In genomic region chr10:43310781-43311392, GRCm38 (mm10) we compare ENCODE assay signal across 10 mouse cellular contexts.
DNase-seq lines count a peak whose midpoint lies in the region; ATAC-seq and TF ChIP-seq lines count a peak whose summit lies in the region.
"Had no signal": no experiment of that assay in that cellular context is flagged by ENCODE, and none has a peak within 500 bp of the region (broad histone marks: within the 10 kb centered on the region; RNA-seq: fewer than 3 reads in every experiment).

No protein-coding gene starts in this region.

- no peak for TF ChIP-seq CTCF in liver, adult 2 months (IDR thresholded peaks at IDR 0.05; ENCODE audit: low read depth, low read length)

- DNase-seq in liver, adult 2 months (ENCODE audit: extremely low read depth, low read depth, low spot score), result peak; percentile 95
- no peak for DNase-seq in liver
- peak; percentile 17 for DNase-seq in adrenal gland, postnatal 25 days
- DNase-seq in lung, postnatal 14 days, result peak; percentile 7
- no peak for DNase-seq in left cerebral cortex, postnatal 4 days
- no peak for DNase-seq in right cerebral cortex, postnatal 10 days (ENCODE audit: low spot score in 2 of 2)
- DNase-seq in gastrocnemius, postnatal 36 days, result no peak
- DNase-seq: lung, embryonic 14.5 days had no signal

- H3K4me1 ChIP-seq in liver, adult 2 months (ENCODE audit: control insufficient read depth, insufficient read depth, low read length), result peaks cover 23% of the 10 kb centered on the region
- peaks cover 15% of the 10 kb centered on the region for H3K4me1 ChIP-seq in heart, embryonic 16.5 days (ENCODE audit: control insufficient read depth, insufficient read depth, low read length)

- peak overlapping the region; percentile 85 for H3K27ac ChIP-seq in liver, adult 2 months (replicated peaks; ENCODE audit: insufficient read depth, low read depth, low read length)
- H3K27ac ChIP-seq in heart, embryonic 16.5 days (ENCODE audit: low read length), result no peak overlapping the region
- H3K27ac ChIP-seq: neural tube, embryonic 13.5 days had no signal

- H3K4me3 ChIP-seq in liver, adult 2 months (ENCODE audit: insufficient read depth, low read depth, low read length), result peak overlapping the region; percentile 44; the same call in 1 of the 2 replicates
- H3K4me3 ChIP-seq in heart, embryonic 16.5 days (ENCODE audit: low read length), result no peak overlapping the region
- H3K4me3 ChIP-seq: neural tube, embryonic 13.5 days had no signal

- ATAC-seq in heart, embryonic 16.5 days (replicated peaks; ENCODE audit: extremely low read depth, insufficient read depth, low FRiP score), result peak; percentile 49; the same call in 1 of the 2 replicates

- H3K9ac ChIP-seq in liver, adult 2 months (ENCODE audit: low read depth, low read length), result peak overlapping the region; percentile 41; the same call in 1 of the 2 replicates
- H3K9ac ChIP-seq in heart, embryonic 16.5 days (ENCODE audit: low read length), result no peak overlapping the region
- H3K9ac ChIP-seq: lung, embryonic 14.5 days; neural tube, embryonic 13.5 days had no signal

- peaks cover 4% of the 10 kb centered on the region for H3K9me3 ChIP-seq in heart, embryonic 16.5 days (replicated peaks; ENCODE audit: control insufficient read depth, low read length)
- H3K9me3 ChIP-seq: neural tube, embryonic 13.5 days had no signal

- H3K36me3 ChIP-seq in liver, adult 2 months (ENCODE audit: control insufficient read depth, insufficient read depth, low read length), result no peaks in the 10 kb centered on the region
- peaks cover under 1% of the 10 kb centered on the region; the same call in 1 of the 2 replicates for H3K36me3 ChIP-seq in heart, embryonic 16.5 days (ENCODE audit: control insufficient read depth, insufficient read depth)
- H3K36me3 ChIP-seq: neural tube, embryonic 13.5 days had no signal

- H3K4me2 ChIP-seq in heart, embryonic 16.5 days (ENCODE audit: low read depth, low read length), result 0 out of 2 replicates have a peak overlapping the region, but pooled peaks have one; percentile 6
- H3K4me2 ChIP-seq: lung, embryonic 14.5 days; neural tube, embryonic 13.5 days had no signal

- no peak for TF ChIP-seq POLR2A in liver, adult 2 months (IDR thresholded peaks at IDR 0.05; ENCODE audit: extremely low read depth, insufficient read depth, low read length)

- no peaks in the 10 kb centered on the region for H3K27me3 ChIP-seq in liver, adult 2 months (ENCODE audit: control insufficient read depth, insufficient read depth, low read length)
- H3K27me3 ChIP-seq in heart, embryonic 16.5 days (ENCODE audit: control insufficient read depth, insufficient read depth, low read length), result no peaks in the 10 kb centered on the region
- H3K27me3 ChIP-seq: neural tube, embryonic 13.5 days had no signal

- 15% methylated on average over 10 of the region's 10 CpGs for WGBS in liver, adult 2 months
- WGBS in heart, embryonic 16.5 days, result 45% methylated on average over 10 of the region's 10 CpGs

- no peaks in the 10 kb centered on the region; the same call in 1 of the 2 replicates for H3K79me2 ChIP-seq in liver, adult 2 months (ENCODE audit: control insufficient read depth, insufficient read depth, low read length)

- intact Hi-C loops in left cerebral cortex, postnatal 4 days (cut with DNase I), result no loop called here
- intact Hi-C loops in gastrocnemius, postnatal 36 days (cut with DNase I), result no loop called here

Comparison
In these comparisons a context has a peak if more than half of its experiments do, and no peak if none do; other contexts are left out.
1. DNase-seq: peak in liver, adult 2 months (single experiment), adrenal gland, postnatal 25 days (single experiment) and lung, postnatal 14 days (single experiment); none in liver (single experiment), left cerebral cortex, postnatal 4 days (single experiment), right cerebral cortex, postnatal 10 days (0 of 2) and gastrocnemius, postnatal 36 days (0 of 2).